Mouse (Mus musculus): ENCODE data around the gene Gramd1c. TPM values are rescaled to one million over a fixed set of nuclear protein-coding genes. Genes with fewer than 3 reads are reported as not detected.

Gramd1c gene
- total RNA-seq, 2 experiments from 2014 or later: 2.8 to 3.0 TPM

Small RNA genes within 50 kb of the gene (microRNA-seq; reads per million reads assigned to microRNA genes)
- 0 reads per million in 2 experiments for gene Mir3470b

Other genes starting within 250 kb of the Gramd1c start
- gene Ccdc191, start 173.5 kb downstream of the Gramd1c start, total RNA-seq (2021): 1 to 10 TPM; 2.6 to 6.1 TPM
- gene Qtrt2, start 136.5 kb downstream of the Gramd1c start, total RNA-seq (2021): 10 to 100 TPM; 24.5 to 29.6 TPM
- 10 to 100 TPM; 36.1 to 37.1 TPM for gene Zdhhc23, start 83.6 kb downstream of the Gramd1c start, total RNA-seq (2021)
- 100 to 1,000 TPM; 437 to 445 TPM for gene Atp6v1a, start 76.4 kb upstream of the Gramd1c start, total RNA-seq (2021)
- 10 to 100 TPM; 52.4 to 52.8 TPM for gene Naa50, start 76.5 kb upstream of the Gramd1c start, total RNA-seq (2021)
- gene Usf3, start 109.9 kb upstream of the Gramd1c start, total RNA-seq (2021): 10 to 100 TPM; 36.4 to 38.1 TPM

All from left cerebral cortex, postnatal 14 days (tissue).